Mouse (Mus musculus): ENCODE measurements around the gene Slc25a22. TPM values are rescaled to one million over a fixed set of nuclear protein-coding genes. Genes with fewer than 3 reads are reported as not detected.
A peak's percentile ranks its signal among the peaks of the same experiment; 100 is the strongest.

Slc25a22 gene
- total and polyA plus RNA-seq, 3 experiments = 55.8 to 85.8 (median 72.6) TPM

DNA sequence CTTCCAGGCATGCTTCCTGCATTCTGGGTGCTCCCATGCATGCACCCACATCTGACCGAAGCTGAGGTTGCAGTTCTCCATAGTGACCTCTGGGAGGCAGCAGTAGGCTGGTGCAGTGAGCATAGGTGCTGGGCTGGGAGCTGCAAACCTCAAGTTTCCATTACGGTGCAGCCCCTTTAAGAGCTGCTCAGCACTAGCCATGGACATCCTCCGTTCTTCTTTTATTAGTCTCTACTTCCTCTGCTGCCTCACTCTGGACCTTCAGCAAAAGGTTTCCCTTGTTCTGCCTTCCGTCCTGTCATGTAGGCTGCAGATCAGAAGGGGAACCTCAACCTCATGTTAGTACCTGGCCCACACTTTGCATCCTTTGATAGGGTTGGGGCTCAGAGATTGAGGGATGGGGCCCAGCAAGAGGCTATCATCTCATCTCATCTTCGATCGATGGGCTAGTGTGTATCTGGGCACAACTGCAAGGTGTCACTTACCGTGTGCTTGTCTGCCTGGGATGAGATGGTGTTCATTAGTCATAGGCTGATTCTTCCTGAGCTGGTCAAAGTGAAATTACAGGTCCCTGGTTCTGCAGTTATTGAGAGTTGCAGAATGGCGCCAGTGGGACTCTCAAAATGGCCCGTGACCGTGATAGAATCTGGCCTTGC lies 43.3 kb upstream of the Slc25a22 start:
- Histone ChIP-seq H3K27me3 (ENCODE audit: control insufficient read depth, insufficient read depth, low read length) (no peaks in the 10 kb centered on the region), H3K79me2 (replicated peaks; ENCODE audit: control insufficient read depth, insufficient read depth, low read length) (0 out of 2 replicates have a peak, but pooled peaks cover 2% of the 10 kb centered on the region), H3K4me3 (peak overlapping the region; percentile 48; the same call in 1 of the 2 replicates), H3K27ac (no peak overlapping the region; the same call in 1 of the 2 replicates), H3K9ac (ENCODE audit: low read depth, low read length) (no peak overlapping the region), H3K4me1 (ENCODE audit: control insufficient read depth, insufficient read depth, low read length) (peaks cover 31% of the 10 kb centered on the region), H3K36me3 (ENCODE audit: control insufficient read depth, insufficient read depth, low read length) (no peaks in the 10 kb centered on the region)
- 12% methylated on average over 10 of the region's 10 CpGs for WGBS
- TF ChIP-seq EP300 (IDR thresholded peaks at IDR 0.05; ENCODE audit: insufficient read depth, low read depth, low read length) (peak; percentile 98), CTCF (IDR thresholded peaks at IDR 0.05) (peak; percentile 96), POLR2A (IDR thresholded peaks at IDR 0.05; ENCODE audit: insufficient read depth, low read depth, low read length) (no peak; the same call in 1 of the 2 replicates)
- intact Hi-C loops (cut with DNase I) = loop anchor here (1.0 to 5.0 kb wide), 3 partner anchors 44 to 185 kb away; no protein-coding TSS in a partner anchor
- peak; percentile 73 to 75 for DNase-seq

DNA sequence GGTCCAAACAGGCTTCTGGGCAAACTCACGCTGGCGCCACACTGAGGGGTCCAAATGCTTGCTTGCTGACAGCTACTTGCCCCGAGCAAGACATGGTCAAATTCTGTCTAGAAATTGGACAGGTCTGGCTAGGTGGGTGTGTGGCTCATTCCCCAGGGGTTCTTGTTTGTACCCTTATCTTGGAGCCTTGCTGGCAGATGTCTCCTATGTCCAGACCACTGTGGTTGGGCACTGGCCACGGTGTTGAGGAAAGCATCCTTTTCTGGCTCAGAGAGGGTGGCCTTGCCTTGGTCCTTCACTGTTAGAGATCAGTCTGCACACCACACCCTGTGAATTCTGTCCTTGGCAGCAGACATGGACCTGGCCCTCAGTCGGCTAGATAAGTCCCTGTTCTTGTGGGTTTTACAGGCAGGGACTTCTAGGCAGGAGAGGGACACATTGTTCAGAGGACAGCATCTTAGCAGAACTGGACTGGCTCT lies 40.6 kb upstream of the Slc25a22 start:
- WGBS = 43% methylated on average over 5 of the region's 5 CpGs
- Histone ChIP-seq H3K27me3 (ENCODE audit: control insufficient read depth, insufficient read depth, low read length) (no peaks in the 10 kb centered on the region), H3K27ac (peak overlapping the region; percentile 91), H3K4me1 (ENCODE audit: control insufficient read depth, insufficient read depth, low read length) (peaks cover 28% of the 10 kb centered on the region), H3K4me3 (no peak overlapping the region), H3K36me3 (ENCODE audit: control insufficient read depth, insufficient read depth, low read length) (no peaks in the 10 kb centered on the region), H3K9ac (ENCODE audit: low read depth, low read length) (peak overlapping the region; percentile 26; the same call in 1 of the 2 replicates), H3K79me2 (replicated peaks; ENCODE audit: control insufficient read depth, insufficient read depth, low read length) (peaks cover 2% of the 10 kb centered on the region; the same call in 1 of the 2 replicates)
- peak in 1 of 2 experiments; percentile 44 for DNase-seq
- TF ChIP-seq EP300 (IDR thresholded peaks at IDR 0.05; ENCODE audit: insufficient read depth, low read depth, low read length) (no peak), CTCF (IDR thresholded peaks at IDR 0.05) (no peak), POLR2A (IDR thresholded peaks at IDR 0.05; ENCODE audit: insufficient read depth, low read depth, low read length) (no peak)
- intact Hi-C loops (cut with DNase I) = no loop called here

DNA sequence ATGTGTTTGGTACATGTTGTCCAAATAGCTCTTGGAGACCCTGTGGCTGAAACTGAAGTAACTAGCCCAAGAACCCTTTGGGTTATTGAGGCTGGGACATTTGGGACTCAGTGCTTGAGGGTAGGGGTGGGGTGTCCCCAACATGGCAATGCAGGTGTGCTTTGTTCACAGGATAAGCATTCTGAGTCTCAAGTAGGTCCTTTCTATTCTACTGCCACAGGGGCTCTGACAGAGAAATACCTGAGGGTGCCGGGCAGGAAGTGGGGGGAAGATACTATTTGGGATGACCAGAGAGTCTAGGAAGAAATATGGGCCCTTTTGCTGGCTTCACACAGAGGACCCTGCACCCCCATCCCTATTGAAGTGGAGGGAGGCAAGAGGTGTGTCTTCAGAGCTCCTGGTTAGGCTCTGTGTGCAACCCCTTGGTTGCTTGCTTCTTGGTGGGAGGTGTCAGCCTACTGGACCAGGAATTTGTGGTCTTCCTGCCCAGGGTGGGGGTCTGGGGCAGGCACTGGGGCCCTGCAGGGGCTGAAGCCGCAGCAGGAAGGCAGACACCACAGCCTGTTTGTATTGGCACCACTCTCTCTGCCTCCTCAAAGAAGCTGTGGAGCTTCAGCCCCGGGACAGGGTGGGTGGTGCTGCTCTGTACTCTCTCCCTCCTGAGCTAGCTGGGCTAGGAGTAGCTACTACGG lies 40.0 kb upstream of the Slc25a22 start:
- intact Hi-C loops (cut with DNase I) = no loop called here
- peak overlapping the region; percentile 11; the same call in 1 of the 2 replicates for H3K4me3 ChIP-seq
- peaks cover 2% of the 10 kb centered on the region; the same call in 1 of the 2 replicates for H3K79me2 ChIP-seq (replicated peaks; ENCODE audit: control insufficient read depth, insufficient read depth, low read length)

DNA sequence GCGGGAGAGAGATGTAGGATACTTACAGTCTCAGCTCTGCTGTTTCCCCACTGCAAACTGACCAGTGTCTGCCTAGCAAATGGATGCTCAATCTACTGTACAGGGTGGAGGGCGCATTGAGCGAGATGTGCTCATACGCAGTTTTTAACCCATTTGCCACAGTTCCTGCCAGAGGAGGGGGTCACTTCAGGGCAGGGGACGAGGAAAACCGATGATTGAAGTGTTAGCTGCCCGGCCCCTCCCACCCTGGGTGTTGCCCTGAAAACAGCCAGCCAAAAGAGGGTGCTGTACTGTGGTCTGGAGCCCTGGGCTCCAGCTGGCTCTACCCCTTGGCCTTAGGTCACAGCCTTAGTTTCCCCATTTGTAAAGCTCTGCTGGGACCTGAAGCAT lies 39.3 kb upstream of the Slc25a22 start:
- peaks cover 23% of the 10 kb centered on the region for H3K4me1 ChIP-seq (ENCODE audit: control insufficient read depth, insufficient read depth, low read length)
- no peaks in the 10 kb centered on the region for H3K36me3 ChIP-seq (ENCODE audit: control insufficient read depth, insufficient read depth, low read length)
- H3K9ac ChIP-seq (ENCODE audit: low read depth, low read length) = peak overlapping the region; percentile 81
- intact Hi-C loops (cut with DNase I) = no loop called here
- no peak for DNase-seq
- no peaks in the 10 kb centered on the region; the same call in 1 of the 2 replicates for H3K79me2 ChIP-seq (replicated peaks; ENCODE audit: control insufficient read depth, insufficient read depth, low read length)
- peak overlapping the region; percentile 91 for H3K27ac ChIP-seq
- TF ChIP-seq POLR2A (IDR thresholded peaks at IDR 0.05; ENCODE audit: insufficient read depth, low read depth, low read length) (no peak), CTCF (IDR thresholded peaks at IDR 0.05) (peak; percentile 24; the same call in 1 of the 2 replicates)
- 11% methylated on average over 7 of the region's 7 CpGs for WGBS
- no peaks in the 10 kb centered on the region for H3K27me3 ChIP-seq (ENCODE audit: control insufficient read depth, insufficient read depth, low read length)
- H3K4me3 ChIP-seq = peak overlapping the region; percentile 95

More for the DNA sequence above, 40.0 kb upstream of the Slc25a22 start:
- Histone ChIP-seq H3K27me3 (ENCODE audit: control insufficient read depth, insufficient read depth, low read length) (no peaks in the 10 kb centered on the region), H3K9ac (ENCODE audit: low read depth, low read length) (peak overlapping the region; percentile 81), H3K27ac (peak overlapping the region; percentile 91), H3K4me1 (ENCODE audit: control insufficient read depth, insufficient read depth, low read length) (peaks cover 27% of the 10 kb centered on the region), H3K36me3 (ENCODE audit: control insufficient read depth, insufficient read depth, low read length) (no peaks in the 10 kb centered on the region)
- DNase-seq = no peak
- 38% methylated on average over 4 of the region's 4 CpGs for WGBS
- no peak for TF ChIP-seq CTCF (IDR thresholded peaks at IDR 0.05)
- TF ChIP-seq POLR2A (IDR thresholded peaks at IDR 0.05; ENCODE audit: insufficient read depth, low read depth, low read length) = no peak

DNA sequence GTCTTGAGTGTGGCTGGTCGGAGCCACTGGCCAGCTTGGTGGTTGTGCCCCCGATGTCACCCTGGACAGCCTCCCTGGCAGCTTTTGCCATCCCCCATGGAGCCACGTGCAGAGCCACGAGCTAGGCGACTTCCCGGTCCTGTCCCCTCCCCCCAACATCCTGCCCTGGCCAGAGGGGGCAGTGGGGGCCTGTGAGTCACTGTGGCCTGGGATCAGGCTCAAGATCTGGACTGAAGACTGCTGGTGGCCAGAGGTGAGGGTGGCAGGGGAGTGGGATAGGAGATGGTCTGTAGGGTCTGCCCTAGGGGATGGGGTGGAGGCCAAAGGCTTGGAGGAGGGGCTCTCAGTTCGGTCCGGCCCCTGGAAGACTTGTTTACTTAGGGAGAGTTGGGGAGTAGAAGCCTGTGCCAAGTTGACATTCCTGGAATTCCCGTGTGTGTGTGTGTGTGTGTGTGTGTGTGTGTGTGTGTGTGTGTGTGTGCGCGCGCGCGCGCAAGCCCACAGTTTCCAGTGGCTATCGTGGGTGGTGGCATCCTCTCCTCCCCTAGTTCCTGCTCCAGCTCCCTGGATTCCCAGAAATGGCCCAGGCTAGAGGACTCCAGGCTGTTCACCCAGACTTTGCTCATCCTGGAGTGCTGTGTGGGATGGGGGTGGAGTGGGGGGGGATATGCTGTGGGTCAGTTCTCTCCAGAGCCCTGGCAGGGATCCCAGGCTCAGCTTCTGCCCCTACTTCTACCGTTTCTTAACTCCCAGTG lies 38.7 kb upstream of the Slc25a22 start:
- no peaks in the 10 kb centered on the region; the same call in 1 of the 2 replicates for H3K79me2 ChIP-seq (replicated peaks; ENCODE audit: control insufficient read depth, insufficient read depth, low read length)
- TF ChIP-seq EP300 (IDR thresholded peaks at IDR 0.05; ENCODE audit: insufficient read depth, low read depth, low read length) (peak; percentile 86; the same call in 1 of the 2 replicates), POLR2A (IDR thresholded peaks at IDR 0.05; ENCODE audit: insufficient read depth, low read depth, low read length) (peak; percentile 71), CTCF (IDR thresholded peaks at IDR 0.05) (peak; percentile 53)
- peak overlapping the region; percentile 81 for H3K9ac ChIP-seq (ENCODE audit: low read depth, low read length)
- peak; percentile 90 to 91 for DNase-seq
- H3K27ac ChIP-seq = peak overlapping the region; percentile 91
- H3K4me3 ChIP-seq = peak overlapping the region; percentile 95
- peaks cover 23% of the 10 kb centered on the region for H3K4me1 ChIP-seq (ENCODE audit: control insufficient read depth, insufficient read depth, low read length)
- WGBS = 0% methylated on average over 12 of the region's 17 CpGs
- intact Hi-C loops (cut with DNase I) = no loop called here
- no peaks in the 10 kb centered on the region for H3K27me3 ChIP-seq (ENCODE audit: control insufficient read depth, insufficient read depth, low read length)
- no peaks in the 10 kb centered on the region for H3K36me3 ChIP-seq (ENCODE audit: control insufficient read depth, insufficient read depth, low read length)
